Mouse (Mus musculus) heart, postnatal 0 days (tissue): ENCODE measurements around the gene a.

Experiments used
- CTCF ChIP-seq: IDR thresholded peaks from 2 replicates; pipeline ENCODE4 v1.5.1; 2016; ENCODE audit warnings: antibody characterized with exemption, control low read depth, low read depth
- EP300 ChIP-seq: IDR thresholded peaks from 2 replicates; pipeline ENCODE4 v1.6.1; 2016; ENCODE audit warnings: antibody characterized with exemption, low read depth

- no peak for TF ChIP-seq CTCF
- no peak for TF ChIP-seq EP300
Measured at GRCm38 (mm10) chr2:154789977-154790655, 1.1 kb upstream of the a start.
